Mouse (Mus musculus): ENCODE data around the gene Mbd3. TPM values are rescaled to one million over a fixed set of nuclear protein-coding genes. Genes with fewer than 3 reads are reported as not detected.

The Mbd3 gene
- polyA plus RNA-seq, 1 experiment from 2014 or later = 125 TPM

GRCm38 (mm10) chr10:80432936-80433512 is 33.7 kb upstream of the Mbd3 start:
- Histone ChIP-seq H3K27me3 (ENCODE audit: control insufficient read depth, insufficient read depth, low read length) (peaks cover 4% of the 10 kb centered on the region; the same call in 1 of the 2 replicates), H3K4me3 (ENCODE audit: control insufficient read depth in 1 of 2, insufficient read depth in 1 of 2, low read depth in 1 of 2, low read length in 2 of 2) (peak overlapping the region; percentile 87 to 92)
- under 1% methylated on average over 47 of the region's 60 CpGs for WGBS

GRCm38 (mm10) chr10:80432387-80432785 is 33.0 kb upstream of the Mbd3 start:
- peaks cover 12 to 19% of the 10 kb centered on the region in 2 experiments; a peak in 3 of 4 replicates for H3K4me1 ChIP-seq (ENCODE audit: control insufficient read depth in 2 of 2, insufficient read depth in 2 of 2, low read length in 2 of 2)
- 2% methylated on average over 4 of the region's 4 CpGs for WGBS
- peak overlapping the region; percentile 87 to 92 for H3K4me3 ChIP-seq (ENCODE audit: control insufficient read depth in 1 of 2, insufficient read depth in 1 of 2, low read depth in 1 of 2, low read length in 2 of 2)
- no peaks in the 10 kb centered on the region for H3K9me3 ChIP-seq (ENCODE audit: control insufficient read depth, low read length)
- no peak for ATAC-seq (ENCODE audit: insufficient number of reproducible peaks, insufficient read depth, low FRiP score, low read depth)
- H3K27ac ChIP-seq (replicated peaks in 1 of 2; ENCODE audit: control insufficient read depth in 1 of 2, insufficient read depth in 1 of 2, low read depth in 2 of 2, low read length in 2 of 2) = peak overlapping the region; percentile 73 to 90
- H3K9ac ChIP-seq (ENCODE audit: low read length) = peak overlapping the region; percentile 95
- H3K4me2 ChIP-seq (ENCODE audit: low read length) = peak overlapping the region; percentile 66
- H3K27me3 ChIP-seq (ENCODE audit: control insufficient read depth, insufficient read depth, low read length) = peaks cover 4% of the 10 kb centered on the region; the same call in 1 of the 2 replicates
- H3K36me3 ChIP-seq (ENCODE audit: control insufficient read depth, insufficient read depth, low read length) = peaks cover 37% of the 10 kb centered on the region

More at GRCm38 (mm10) chr10:80432936-80433512, 33.7 kb upstream of the Mbd3 start:
- Histone ChIP-seq H3K4me1 (ENCODE audit: control insufficient read depth in 2 of 2, insufficient read depth in 2 of 2, low read length in 2 of 2) (peaks cover 12 to 19% of the 10 kb centered on the region in 2 experiments; a peak in 3 of 4 replicates), H3K4me2 (ENCODE audit: low read length) (peak overlapping the region; percentile 66), H3K36me3 (ENCODE audit: control insufficient read depth, insufficient read depth, low read length) (peaks cover 31% of the 10 kb centered on the region), H3K9ac (ENCODE audit: low read length) (peak overlapping the region; percentile 95), H3K27ac (replicated peaks in 1 of 2; ENCODE audit: control insufficient read depth in 1 of 2, insufficient read depth in 1 of 2, low read depth in 2 of 2, low read length in 2 of 2) (peak overlapping the region; percentile 73 to 90), H3K9me3 (ENCODE audit: control insufficient read depth, low read length) (no peaks in the 10 kb centered on the region)
- ATAC-seq (ENCODE audit: insufficient number of reproducible peaks, insufficient read depth, low FRiP score, low read depth) = peak; percentile 19; the same call in 1 of the 2 replicates

- H3K9ac ChIP-seq (ENCODE audit: low read length) = peak overlapping the region; percentile 95
- H3K27ac ChIP-seq (replicated peaks in 1 of 2; ENCODE audit: control insufficient read depth in 1 of 2, insufficient read depth in 1 of 2, low read depth in 2 of 2, low read length in 2 of 2) = peak overlapping the region in 1 of 2 experiments; percentile 25; a peak in 2 of 4 replicates
- H3K9me3 ChIP-seq (ENCODE audit: control insufficient read depth, low read length) = no peaks in the 10 kb centered on the region
- H3K4me3 ChIP-seq (ENCODE audit: control insufficient read depth in 1 of 2, insufficient read depth in 1 of 2, low read depth in 1 of 2, low read length in 2 of 2) = peak overlapping the region; percentile 87 to 92
- no peak for ATAC-seq (ENCODE audit: insufficient number of reproducible peaks, insufficient read depth, low FRiP score, low read depth)
- peaks cover 4% of the 10 kb centered on the region; the same call in 1 of the 2 replicates for H3K27me3 ChIP-seq (ENCODE audit: control insufficient read depth, insufficient read depth, low read length)
- peaks cover 12 to 19% of the 10 kb centered on the region in 2 experiments; a peak in 3 of 4 replicates for H3K4me1 ChIP-seq (ENCODE audit: control insufficient read depth in 2 of 2, insufficient read depth in 2 of 2, low read length in 2 of 2)
- peak overlapping the region; percentile 66 for H3K4me2 ChIP-seq (ENCODE audit: low read length)
- H3K36me3 ChIP-seq (ENCODE audit: control insufficient read depth, insufficient read depth, low read length) = peaks cover 43% of the 10 kb centered on the region
- WGBS = 28% methylated on average over 16 of the region's 16 CpGs
Measured at GRCm38 (mm10) chr10:80431570-80432386, 32.4 kb upstream of the Mbd3 start.

- H3K27ac ChIP-seq (replicated peaks in 1 of 2; ENCODE audit: control insufficient read depth in 1 of 2, insufficient read depth in 1 of 2, low read depth in 2 of 2, low read length in 2 of 2) = no peak overlapping the region
- peaks cover 56% of the 10 kb centered on the region for H3K36me3 ChIP-seq (ENCODE audit: control insufficient read depth, insufficient read depth, low read length)
- H3K4me3 ChIP-seq (ENCODE audit: control insufficient read depth in 1 of 2, insufficient read depth in 1 of 2, low read depth in 1 of 2, low read length in 2 of 2) = no peak overlapping the region
- no peak overlapping the region for H3K4me2 ChIP-seq (ENCODE audit: low read length)
- peaks cover 7 to 17% of the 10 kb centered on the region in 2 experiments; a peak in 3 of 4 replicates for H3K4me1 ChIP-seq (ENCODE audit: control insufficient read depth in 2 of 2, insufficient read depth in 2 of 2, low read length in 2 of 2)
- no peak for ATAC-seq (ENCODE audit: insufficient number of reproducible peaks, insufficient read depth, low FRiP score, low read depth)
- H3K27me3 ChIP-seq (ENCODE audit: control insufficient read depth, insufficient read depth, low read length) = no peaks in the 10 kb centered on the region
- WGBS = 72% methylated on average over 7 of the region's 8 CpGs
- no peak overlapping the region for H3K9ac ChIP-seq (ENCODE audit: low read length)
- H3K9me3 ChIP-seq (ENCODE audit: control insufficient read depth, low read length) = no peaks in the 10 kb centered on the region
Measured at GRCm38 (mm10) chr10:80430375-80430980, 31.1 kb upstream of the Mbd3 start.

- no peak overlapping the region for H3K9ac ChIP-seq (ENCODE audit: low read length)
- ATAC-seq (ENCODE audit: insufficient number of reproducible peaks, insufficient read depth, low FRiP score, low read depth) = no peak
Measured at GRCm38 (mm10) chr10:80429800-80430199, 30.4 kb upstream of the Mbd3 start.

GRCm38 (mm10) chr10:80425041-80425440 is 25.7 kb upstream of the Mbd3 start:
- Histone ChIP-seq H3K27me3 (ENCODE audit: control insufficient read depth, insufficient read depth, low read length) (no peaks in the 10 kb centered on the region), H3K27ac (replicated peaks in 1 of 2; ENCODE audit: control insufficient read depth in 1 of 2, insufficient read depth in 1 of 2, low read depth in 2 of 2, low read length in 2 of 2) (no peak overlapping the region), H3K4me1 (ENCODE audit: control insufficient read depth in 2 of 2, insufficient read depth in 2 of 2, low read length in 2 of 2) (peaks cover 3 to 14% of the 10 kb centered on the region in 2 experiments), H3K9ac (ENCODE audit: low read length) (no peak overlapping the region), H3K36me3 (ENCODE audit: control insufficient read depth, insufficient read depth, low read length) (peaks cover 100% of the 10 kb centered on the region), H3K4me2 (ENCODE audit: low read length) (no peak overlapping the region), H3K4me3 (ENCODE audit: control insufficient read depth in 1 of 2, insufficient read depth in 1 of 2, low read depth in 1 of 2, low read length in 2 of 2) (no peak overlapping the region), H3K9me3 (ENCODE audit: control insufficient read depth, low read length) (peaks cover 4% of the 10 kb centered on the region; the same call in 1 of the 2 replicates)
- no peak for ATAC-seq (ENCODE audit: insufficient number of reproducible peaks, insufficient read depth, low FRiP score, low read depth)
- 95% methylated on average over 3 of the region's 3 CpGs for WGBS

More at GRCm38 (mm10) chr10:80429800-80430199, 30.4 kb upstream of the Mbd3 start:
- WGBS = 88% methylated on average over 8 of the region's 8 CpGs
- Histone ChIP-seq H3K27ac (replicated peaks in 1 of 2; ENCODE audit: control insufficient read depth in 1 of 2, insufficient read depth in 1 of 2, low read depth in 2 of 2, low read length in 2 of 2) (no peak overlapping the region), H3K4me1 (ENCODE audit: control insufficient read depth in 2 of 2, insufficient read depth in 2 of 2, low read length in 2 of 2) (peaks cover 7 to 17% of the 10 kb centered on the region in 2 experiments; a peak in 3 of 4 replicates), H3K27me3 (ENCODE audit: control insufficient read depth, insufficient read depth, low read length) (no peaks in the 10 kb centered on the region), H3K36me3 (ENCODE audit: control insufficient read depth, insufficient read depth, low read length) (peaks cover 63% of the 10 kb centered on the region), H3K4me3 (ENCODE audit: control insufficient read depth in 1 of 2, insufficient read depth in 1 of 2, low read depth in 1 of 2, low read length in 2 of 2) (no peak overlapping the region), H3K9me3 (ENCODE audit: control insufficient read depth, low read length) (peaks cover 4% of the 10 kb centered on the region; the same call in 1 of the 2 replicates), H3K4me2 (ENCODE audit: low read length) (no peak overlapping the region)

- Histone ChIP-seq H3K9me3 (ENCODE audit: control insufficient read depth, low read length) (peaks cover 4% of the 10 kb centered on the region; the same call in 1 of the 2 replicates), H3K4me1 (ENCODE audit: control insufficient read depth in 2 of 2, insufficient read depth in 2 of 2, low read length in 2 of 2) (peaks cover 13 to 29% of the 10 kb centered on the region in 2 experiments), H3K9ac (ENCODE audit: low read length) (no peak overlapping the region), H3K27ac (replicated peaks in 1 of 2; ENCODE audit: control insufficient read depth in 1 of 2, insufficient read depth in 1 of 2, low read depth in 2 of 2, low read length in 2 of 2) (0 out of 4 replicates have a peak overlapping the region, but pooled peaks of 1 of the 2 experiments have one; percentile 14), H3K27me3 (ENCODE audit: control insufficient read depth, insufficient read depth, low read length) (no peaks in the 10 kb centered on the region), H3K36me3 (ENCODE audit: control insufficient read depth, insufficient read depth, low read length) (peaks cover 100% of the 10 kb centered on the region), H3K4me2 (ENCODE audit: low read length) (no peak overlapping the region), H3K4me3 (ENCODE audit: control insufficient read depth in 1 of 2, insufficient read depth in 1 of 2, low read depth in 1 of 2, low read length in 2 of 2) (no peak overlapping the region)
- 52% methylated on average over 4 of the region's 4 CpGs for WGBS
- ATAC-seq (ENCODE audit: insufficient number of reproducible peaks, insufficient read depth, low FRiP score, low read depth) = no peak
Measured at GRCm38 (mm10) chr10:80423562-80423961, 24.2 kb upstream of the Mbd3 start.
